Mouse (Mus musculus): ENCODE data around the gene Ipo4. TPM values are rescaled to one million over a fixed set of nuclear protein-coding genes. Genes with fewer than 3 reads are reported as not detected.

Ipo4 gene
- polyA plus RNA-seq, 1 experiment from 2014 or later = 80.6 TPM

DNA sequence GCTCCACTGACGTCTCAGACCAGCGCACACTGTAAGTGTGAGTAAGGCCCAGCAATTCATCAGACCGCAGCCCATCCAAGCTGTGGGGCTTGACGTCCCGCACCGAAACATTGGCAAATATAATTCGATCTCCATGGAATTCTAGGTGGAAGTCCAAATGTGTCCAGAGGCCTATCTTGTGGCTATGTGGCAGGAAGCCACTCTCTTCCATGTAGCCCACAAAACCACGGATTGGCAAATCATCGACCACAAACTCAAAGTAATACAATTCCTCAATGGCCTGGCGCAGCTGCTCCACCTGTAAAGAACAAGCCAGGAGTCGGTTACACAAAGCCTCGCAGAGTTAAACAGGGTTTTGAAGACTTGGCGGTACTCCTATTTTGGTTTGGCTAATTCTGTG is 5.5 kb upstream of the Ipo4 start:
- WGBS = 94% methylated on average over 13 of the region's 13 CpGs
- peaks cover 11% of the 10 kb centered on the region for H3K36me3 ChIP-seq (ENCODE audit: control insufficient read depth, insufficient read depth, low read length)

DNA sequence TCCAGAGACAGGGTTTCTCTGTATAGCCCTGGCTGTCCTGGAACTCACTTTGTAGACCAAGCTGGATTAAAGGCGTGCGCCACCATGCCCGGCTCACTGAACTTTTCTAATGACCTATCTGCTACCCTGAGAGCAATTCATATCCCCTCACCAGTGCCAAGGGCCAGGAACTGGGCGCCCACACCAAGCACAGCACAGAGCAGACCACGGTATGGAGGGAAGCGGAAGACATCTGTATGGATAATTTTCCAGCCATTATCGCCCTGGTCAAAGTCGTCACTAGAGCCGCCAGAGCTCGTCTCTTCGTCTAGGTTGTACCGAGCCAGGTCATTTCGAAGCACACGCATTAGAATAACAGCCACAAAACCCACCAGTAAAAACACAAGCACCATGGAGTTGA is 5.1 kb upstream of the Ipo4 start:
- Histone ChIP-seq H3K4me1 (ENCODE audit: control insufficient read depth, insufficient read depth, low read length) (peaks cover 19% of the 10 kb centered on the region), H3K4me3 (ENCODE audit: low read depth, low read length) (no peak overlapping the region), H3K27me3 (ENCODE audit: control insufficient read depth, insufficient read depth, low read length) (no peaks in the 10 kb centered on the region), H3K9me3 (ENCODE audit: control insufficient read depth, low read length) (no peaks in the 10 kb centered on the region), H3K27ac (ENCODE audit: low read depth, low read length) (no peak overlapping the region), H3K4me2 (no peak overlapping the region), H3K36me3 (ENCODE audit: control insufficient read depth, insufficient read depth, low read length) (peaks cover 11% of the 10 kb centered on the region), H3K9ac (ENCODE audit: low read length) (no peak overlapping the region)
- DNase-seq (ENCODE audit: low spot score, missing footprints) (peak; percentile 49), ATAC-seq (ENCODE audit: low FRiP score) (no peak)
- WGBS = 95% methylated on average over 14 of the region's 14 CpGs

More for the DNA sequence above, 5.5 kb upstream of the Ipo4 start:
- Histone ChIP-seq H3K9me3 (ENCODE audit: control insufficient read depth, low read length) (no peaks in the 10 kb centered on the region), H3K4me1 (ENCODE audit: control insufficient read depth, insufficient read depth, low read length) (peaks cover 15% of the 10 kb centered on the region), H3K4me2 (no peak overlapping the region), H3K4me3 (ENCODE audit: low read depth, low read length) (no peak overlapping the region), H3K27ac (ENCODE audit: low read depth, low read length) (no peak overlapping the region), H3K27me3 (ENCODE audit: control insufficient read depth, insufficient read depth, low read length) (no peaks in the 10 kb centered on the region), H3K9ac (ENCODE audit: low read length) (no peak overlapping the region)
- ATAC-seq (ENCODE audit: low FRiP score) (no peak), DNase-seq (ENCODE audit: low spot score, missing footprints) (peak; percentile 69)

DNA sequence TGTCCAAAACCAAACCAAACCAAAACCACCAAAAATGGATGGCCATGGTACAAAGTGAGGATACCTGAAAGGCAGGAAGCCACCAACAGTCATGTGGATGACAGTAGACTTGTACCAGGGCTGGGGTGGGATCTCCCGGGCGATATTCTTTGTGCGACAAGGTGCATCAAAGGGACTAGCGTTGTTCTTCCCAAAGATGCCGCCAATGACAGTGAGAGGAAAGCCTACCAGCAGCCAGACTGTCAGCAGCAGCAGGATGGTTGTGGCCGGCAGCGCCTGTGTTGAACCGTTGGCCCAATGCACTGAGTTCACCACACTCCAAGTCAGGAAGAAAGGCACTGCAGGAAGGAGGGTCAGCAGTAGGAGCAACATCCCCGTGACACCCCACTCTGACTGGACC is 2.0 kb upstream of the Ipo4 start, which contains the start of gene Gm49378:
Gm49378 (minus strand) TSS at position 101 of the 400 bp plus-strand sequence.
- no peak within 1 kb of the TSS for H3K27ac ChIP-seq (ENCODE audit: low read depth, low read length)
- peaks cover 19% of the 10 kb centered on the region for H3K4me1 ChIP-seq (ENCODE audit: control insufficient read depth, insufficient read depth, low read length)
- no peak within 1 kb of the TSS for H3K9ac ChIP-seq (ENCODE audit: low read length)
- no peak for DNase-seq (ENCODE audit: low spot score, missing footprints)
- ATAC-seq (ENCODE audit: low FRiP score) = no peak
- no peaks in the 10 kb centered on the region for H3K27me3 ChIP-seq (ENCODE audit: control insufficient read depth, insufficient read depth, low read length)
- 90% methylated on average over 9 of the region's 9 CpGs for WGBS
- no peak within 1 kb of the TSS for H3K4me2 ChIP-seq
- no peak within 1 kb of the TSS for H3K4me3 ChIP-seq (ENCODE audit: low read depth, low read length)
- no peaks in the 10 kb centered on the region for H3K9me3 ChIP-seq (ENCODE audit: control insufficient read depth, low read length)
- H3K36me3 ChIP-seq (ENCODE audit: control insufficient read depth, insufficient read depth, low read length) = peaks cover 14% of the 10 kb centered on the region

DNA sequence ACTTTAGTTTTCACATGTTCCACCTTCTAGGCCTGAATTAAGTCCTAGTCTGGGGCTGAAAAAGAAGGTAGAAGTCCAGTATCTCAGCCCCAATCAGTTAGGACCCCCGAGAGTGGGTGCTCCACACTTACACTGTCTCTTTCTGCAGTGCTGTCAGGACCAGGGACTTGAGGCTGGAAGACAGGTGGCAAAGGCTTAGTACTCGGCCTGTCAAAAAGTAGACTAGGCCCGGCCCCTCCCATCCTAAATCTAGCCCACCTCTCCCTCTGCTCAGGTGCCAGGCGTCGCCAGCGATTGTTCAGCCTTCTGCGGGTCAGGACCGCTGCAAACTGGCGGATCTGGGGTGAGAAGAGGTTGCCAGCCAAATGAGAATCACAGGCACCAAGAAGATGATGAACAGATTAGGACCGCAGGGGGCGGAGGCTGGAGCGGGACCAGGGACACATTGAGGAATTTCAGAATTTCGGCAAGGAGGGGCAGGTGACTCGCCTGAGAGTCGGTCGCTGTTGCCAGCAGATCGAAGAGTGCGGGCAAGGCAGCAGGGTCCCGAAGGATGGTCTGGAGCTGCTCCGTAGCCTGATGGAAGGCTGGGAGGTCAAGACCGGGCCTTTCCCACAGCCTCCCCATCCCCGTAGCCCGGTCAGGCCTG is 759 bp downstream of the Ipo4 start:
- Histone ChIP-seq H3K27me3 (ENCODE audit: control insufficient read depth, insufficient read depth, low read length) (no peaks in the 10 kb centered on the region), H3K4me1 (ENCODE audit: control insufficient read depth, insufficient read depth, low read length) (peaks cover 13% of the 10 kb centered on the region), H3K9ac (ENCODE audit: low read length) (peak overlapping the region; percentile 78), H3K4me3 (ENCODE audit: low read depth, low read length) (peak overlapping the region; percentile 61), H3K9me3 (ENCODE audit: control insufficient read depth, low read length) (no peaks in the 10 kb centered on the region), H3K27ac (ENCODE audit: low read depth, low read length) (peak overlapping the region; percentile 55; the same call in 1 of the 2 replicates), H3K36me3 (ENCODE audit: control insufficient read depth, insufficient read depth, low read length) (peaks cover 26% of the 10 kb centered on the region), H3K4me2 (peak overlapping the region; percentile 96)
- no peak for DNase-seq (ENCODE audit: low spot score, missing footprints)
- peak; percentile 79 for ATAC-seq (ENCODE audit: low FRiP score)
- WGBS = 4% methylated on average over 23 of the region's 23 CpGs

DNA sequence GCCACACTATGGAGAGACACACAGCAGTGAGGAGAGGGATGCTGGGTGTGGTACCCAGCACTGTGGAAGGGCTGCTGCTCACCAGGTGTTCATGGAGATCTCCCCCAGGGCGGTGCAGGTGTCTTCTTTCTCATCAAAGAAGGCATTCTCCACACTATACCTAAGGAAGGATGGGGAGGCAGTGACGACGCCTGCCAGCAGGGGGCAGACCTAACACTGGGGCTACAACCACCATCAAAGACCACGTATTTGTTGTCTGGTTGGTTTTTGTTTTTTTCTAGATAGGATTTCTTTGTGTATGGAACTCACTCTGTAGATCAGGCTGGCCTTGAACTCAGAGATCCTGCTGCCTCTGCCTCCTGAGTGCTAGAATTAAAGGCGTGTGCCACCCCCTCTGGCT is 6.4 kb downstream of the Ipo4 start:
- no peaks in the 10 kb centered on the region for H3K27me3 ChIP-seq (ENCODE audit: control insufficient read depth, insufficient read depth, low read length)
- WGBS = 57% methylated on average over 5 of the region's 5 CpGs
- peaks cover 41% of the 10 kb centered on the region for H3K36me3 ChIP-seq (ENCODE audit: control insufficient read depth, insufficient read depth, low read length)
- H3K4me3 ChIP-seq (ENCODE audit: low read depth, low read length) = no peak overlapping the region
- H3K27ac ChIP-seq (ENCODE audit: low read depth, low read length) = no peak overlapping the region
- peak; percentile 88 for DNase-seq (ENCODE audit: low spot score, missing footprints)
- no peak for ATAC-seq (ENCODE audit: low FRiP score)
- peaks cover 2% of the 10 kb centered on the region; the same call in 1 of the 2 replicates for H3K4me1 ChIP-seq (ENCODE audit: control insufficient read depth, insufficient read depth, low read length)
- H3K9me3 ChIP-seq (ENCODE audit: control insufficient read depth, low read length) = no peaks in the 10 kb centered on the region
- no peak overlapping the region for H3K9ac ChIP-seq (ENCODE audit: low read length)
- H3K4me2 ChIP-seq = no peak overlapping the region

DNA sequence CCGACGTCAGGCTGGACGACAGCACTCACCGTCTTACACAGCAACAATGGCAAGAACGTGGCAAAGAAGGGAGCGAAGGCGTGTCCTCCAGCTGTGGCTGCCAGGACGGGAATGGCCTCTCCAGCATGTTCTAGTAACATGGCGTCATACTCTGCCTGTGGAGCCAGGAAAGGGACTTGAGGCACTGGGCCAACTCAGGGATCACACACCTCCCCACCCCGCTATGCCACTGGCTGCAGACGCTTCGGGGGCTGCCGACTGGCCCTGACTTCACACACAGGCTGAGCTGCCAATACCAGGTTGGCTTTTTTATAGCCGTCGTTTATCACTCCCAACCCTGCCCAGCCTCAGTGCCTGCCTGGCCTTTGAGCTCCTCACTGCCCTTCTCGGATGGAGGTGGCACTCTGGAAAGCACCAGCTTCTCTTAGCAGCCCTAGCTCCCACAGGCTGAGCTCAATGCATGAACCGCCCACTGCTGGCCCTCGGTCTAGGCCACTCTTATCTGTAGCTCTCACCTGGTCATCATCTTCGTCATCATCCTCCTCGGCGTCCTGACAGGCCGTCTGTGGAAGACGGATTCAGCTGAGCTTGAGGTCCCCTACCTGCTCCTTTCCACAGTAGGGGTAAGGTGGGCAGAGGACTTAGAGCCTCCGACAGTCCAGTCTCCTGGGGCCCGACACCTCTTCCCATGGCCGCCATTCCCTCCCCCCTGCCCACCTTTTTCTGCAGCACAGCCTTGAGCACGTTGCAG is 7.5 kb downstream of the Ipo4 start:
- ATAC-seq (ENCODE audit: low FRiP score) = 0 out of 2 replicates have a peak, but pooled peaks have one; percentile 6
- Histone ChIP-seq H3K27me3 (ENCODE audit: control insufficient read depth, insufficient read depth, low read length) (no peaks in the 10 kb centered on the region), H3K4me1 (ENCODE audit: control insufficient read depth, insufficient read depth, low read length) (no peaks in the 10 kb centered on the region), H3K36me3 (ENCODE audit: control insufficient read depth, insufficient read depth, low read length) (peaks cover 39% of the 10 kb centered on the region), H3K27ac (ENCODE audit: low read depth, low read length) (no peak overlapping the region), H3K9ac (ENCODE audit: low read length) (no peak overlapping the region), H3K4me2 (no peak overlapping the region), H3K9me3 (ENCODE audit: control insufficient read depth, low read length) (no peaks in the 10 kb centered on the region), H3K4me3 (ENCODE audit: low read depth, low read length) (no peak overlapping the region)
- 94% methylated on average over 27 of the region's 27 CpGs for WGBS
- DNase-seq (ENCODE audit: low spot score, missing footprints) = peak; percentile 61

DNA sequence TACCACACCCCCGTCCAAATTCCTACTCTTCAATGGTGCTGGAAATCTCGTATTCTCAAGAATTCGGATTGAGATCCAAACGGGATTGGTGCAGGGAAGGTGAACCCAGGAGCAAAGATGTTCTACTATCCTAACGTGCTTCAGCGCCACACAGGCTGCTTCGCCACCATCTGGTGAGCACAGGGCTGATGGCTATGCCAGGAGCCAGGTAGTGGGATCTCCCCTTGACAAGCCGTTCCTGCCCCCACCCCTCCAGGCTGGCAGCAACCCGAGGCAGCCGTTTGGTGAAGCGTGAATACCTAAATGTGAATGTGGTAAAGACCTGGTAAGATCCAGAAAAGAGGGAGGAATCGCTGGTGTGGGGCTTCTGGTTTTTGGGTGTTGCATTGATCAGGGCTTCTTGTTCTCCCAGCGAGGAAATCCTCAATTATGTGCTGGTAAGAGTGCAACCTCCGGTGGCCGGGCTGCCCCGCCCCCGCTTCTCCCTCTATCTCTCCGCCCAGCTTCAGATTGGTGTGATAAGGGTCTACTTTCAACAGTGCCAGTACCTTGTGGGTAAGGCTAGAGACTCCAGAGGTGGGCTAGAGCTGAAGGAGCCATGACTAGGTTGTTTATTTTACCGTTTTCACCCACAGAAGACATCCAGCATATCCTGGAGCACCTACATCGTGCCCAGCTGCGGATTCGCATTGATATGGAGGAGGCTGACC is 17.1 kb downstream of the Ipo4 start:
- H3K9ac ChIP-seq (ENCODE audit: low read length) = no peak overlapping the region
- DNase-seq (ENCODE audit: low spot score, missing footprints) = peak; percentile 84
- H3K9me3 ChIP-seq (ENCODE audit: control insufficient read depth, low read length) = no peaks in the 10 kb centered on the region
- no peaks in the 10 kb centered on the region for H3K4me1 ChIP-seq (ENCODE audit: control insufficient read depth, insufficient read depth, low read length)
- H3K27ac ChIP-seq (ENCODE audit: low read depth, low read length) = no peak overlapping the region
- H3K4me2 ChIP-seq = peak overlapping the region; percentile 11; the same call in 1 of the 2 replicates
- H3K27me3 ChIP-seq (ENCODE audit: control insufficient read depth, insufficient read depth, low read length) = no peaks in the 10 kb centered on the region
- no peak for ATAC-seq (ENCODE audit: low FRiP score)
- H3K4me3 ChIP-seq (ENCODE audit: low read depth, low read length) = no peak overlapping the region; the same call in 1 of the 2 replicates
- no peaks in the 10 kb centered on the region for H3K36me3 ChIP-seq (ENCODE audit: control insufficient read depth, insufficient read depth, low read length)
- WGBS = 53% methylated on average over 22 of the region's 22 CpGs

DNA sequence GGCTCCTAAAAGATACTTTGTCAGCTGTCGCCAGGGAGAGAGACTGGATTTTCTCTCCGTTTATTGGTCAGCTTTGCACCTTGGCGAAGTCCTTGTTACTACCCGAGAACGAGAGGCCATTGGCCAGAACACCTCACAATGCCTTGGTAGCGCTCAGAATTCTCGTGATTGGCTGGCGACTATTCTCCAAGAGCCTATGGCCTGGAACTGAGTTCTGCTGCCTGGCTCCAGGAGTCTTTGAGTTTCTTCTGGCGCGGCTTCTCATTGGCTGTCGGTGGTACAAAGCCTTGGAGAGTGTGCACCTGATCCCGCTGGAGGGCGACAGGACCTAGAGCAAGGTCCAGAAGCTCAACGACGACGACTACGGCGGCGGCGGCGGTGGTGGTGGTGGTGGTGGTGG is 17.9 kb downstream of the Ipo4 start, which contains the start of gene Rec8:
Rec8 (plus strand) TSS at position 216 of the 400 bp plus-strand sequence.
- ATAC-seq (ENCODE audit: low FRiP score) = peak; percentile 59
- no peaks in the 10 kb centered on the region for H3K4me1 ChIP-seq (ENCODE audit: control insufficient read depth, insufficient read depth, low read length)
- peak within 1 kb of the TSS; percentile 11; the same call in 1 of the 2 replicates for H3K4me2 ChIP-seq
- H3K4me3 ChIP-seq (ENCODE audit: low read depth, low read length) = no peak within 1 kb of the TSS; the same call in 1 of the 2 replicates
- no peaks in the 10 kb centered on the region for H3K9me3 ChIP-seq (ENCODE audit: control insufficient read depth, low read length)
- no peak within 1 kb of the TSS for H3K9ac ChIP-seq (ENCODE audit: low read length)
- H3K36me3 ChIP-seq (ENCODE audit: control insufficient read depth, insufficient read depth, low read length) = no peaks in the 10 kb centered on the region
- H3K27ac ChIP-seq (ENCODE audit: low read depth, low read length) = no peak within 1 kb of the TSS
- H3K27me3 ChIP-seq (ENCODE audit: control insufficient read depth, insufficient read depth, low read length) = no peaks in the 10 kb centered on the region
- WGBS = 28% methylated on average over 21 of the region's 21 CpGs
- DNase-seq (ENCODE audit: low spot score, missing footprints) = peak; percentile 85
